Mouse (Mus musculus) liver, embryonic 14.5 days (tissue): ENCODE data around the gene Alb. TPM values are rescaled to one million over a fixed set of nuclear protein-coding genes. Genes with fewer than 3 reads are reported as not detected.

Experiments
- ATAC-seq: fragments of 200-750 bp; cut with Nextera tagmentation; 2 replicates; pipeline ENCODE4 v1.8.0; 2017; ENCODE audit warnings: moderate number of reproducible peaks, mild to moderate bottlenecking, moderate library complexity; ENCODE audit not compliant: insufficient read depth
- DNase-seq, 3 experiments: peaks; one replicate each; pipeline ENCODE4 v3.0.0-alpha.2; 2012 to 2013; ENCODE audit warnings: low read depth in 3 of 3, low spot score in 3 of 3
- H3K27ac ChIP-seq: fragments of 300-500 bp; sonication (generic); 2 replicates; pipeline ENCODE4 v1.5.1; 2014; ENCODE audit warnings: moderate library complexity, mild to moderate bottlenecking, control low read depth, inconsistent platforms
- H3K27me3 ChIP-seq: fragments of 300-500 bp; sonication (generic); 2 replicates; pipeline ENCODE4 v1.6.1; 2014; ENCODE audit warnings: mild to moderate bottlenecking, low read length, moderate library complexity; ENCODE audit not compliant: control insufficient read depth, insufficient read depth
- H3K36me3 ChIP-seq: fragments of 300-500 bp; sonication (generic); replicated peaks from 2 replicates; pipeline ENCODE4 v1.6.1; 2014; ENCODE audit warnings: low read depth; ENCODE audit not compliant: control insufficient read depth, insufficient read depth
- H3K4me1 ChIP-seq, 2 experiments: fragments of 200-500 bp in 1 of 2; fragments of 300-500 bp in 1 of 2; sonication (generic) in 1 of 2; replicated peaks; 2 replicates each; pipeline ENCODE4 v1.6.1; 2012 to 2014; ENCODE audit warnings: antibody characterized with exemption in 1 of 2, inconsistent platforms in 1 of 2, low read length in 1 of 2; ENCODE audit not compliant: control insufficient read depth in 2 of 2, insufficient read depth in 2 of 2
- H3K4me2 ChIP-seq: fragments of 300-500 bp; sonication (generic); 2 replicates; pipeline ENCODE4 v1.6.1; 2014; ENCODE audit warnings: low read depth, mild to moderate bottlenecking, control low read depth, moderate library complexity
- H3K4me3 ChIP-seq, 2 experiments: fragments of 200-500 bp in 1 of 2; fragments of 300-500 bp in 1 of 2; sonication (generic) in 1 of 2; 2 replicates each; pipeline ENCODE4 v1.5.1; 2012 to 2014; ENCODE audit warnings: low read depth in 2 of 2, low read length in 2 of 2, mild to moderate bottlenecking in 2 of 2, control low read depth in 1 of 2, inconsistent platforms in 1 of 2, moderate library complexity in 1 of 2; ENCODE audit not compliant: insufficient read depth in 1 of 2
- H3K9ac ChIP-seq: fragments of 300-500 bp; sonication (generic); replicated peaks from 2 replicates; pipeline ENCODE4 v1.6.1; 2014; ENCODE audit warnings: mild to moderate bottlenecking, control low read depth, moderate library complexity
- H3K9me3 ChIP-seq: fragments of 300-500 bp; sonication (generic); 2 replicates; pipeline ENCODE4 v1.6.1; 2016; ENCODE audit warnings: low read length, mixed read lengths; ENCODE audit not compliant: control insufficient read depth
- CTCF ChIP-seq: IDR thresholded peaks from 2 replicates; pipeline ENCODE4 v1.5.1; 2016; ENCODE audit warnings: antibody characterized with exemption, low read depth, control low read depth
- EP300 ChIP-seq: IDR thresholded peaks from 2 replicates; pipeline ENCODE4 v1.6.1; 2016; ENCODE audit warnings: antibody characterized with exemption, low read depth
- WGBS: fragments of 180-500 bp; shearing (Covaris S2); extraction: QIAGEN DNeasy Blood & Tissue Kit; methylation state at CpG from one replicate; pipeline ENCODE4 v1.1.7; 2014; ENCODE audit not compliant: insufficient replicate concordance; 5-methylcytosine and 5-hydroxymethylcytosine counted together
- polyA plus RNA-seq, 2 experiments: library from polyadenylated mRNA; depleted of rRNA in 1 of 2; stranded (reverse) in 1 of 2; unstranded in 1 of 2; fragments of >200 nt; fragmentation: Nextera tagmentation in 1 of 2; extraction: Ambion mirVana in 1 of 2; gene quantifications; 2 replicates each; pipeline versions ENCODE4 v1.2.1 to v1.2.3; 2012 to 2014

Alb gene
- polyA plus RNA-seq (2012; rRNA removed) (9,059 and 10,825 TPM in 2 replicates), polyA plus RNA-seq (2014; fragmentation: Nextera tagmentation; extraction: Ambion mirVana) (3,181 and 3,484 TPM in 2 replicates)

GRCm38 (mm10) chr5:90460619-90461018 lies at the start of gene Alb:
Gene Alb, plus strand, starts transcription at chr5:90460897.
- TF ChIP-seq EP300 (no peak), CTCF (no peak)
- ATAC-seq = peak; percentile 30; the same call in 1 of the 2 replicates
- H3K27me3 ChIP-seq = no peaks in the 10 kb centered on the region
- H3K27ac ChIP-seq = peak within 1 kb of the TSS; percentile 24; the same call in 1 of the 2 replicates
- peak within 1 kb of the TSS; percentile 27 to 51; a peak in 3 of 4 replicates for H3K4me3 ChIP-seq
- no peaks in the 10 kb centered on the region for H3K4me1 ChIP-seq
- no peak for DNase-seq
- H3K9me3 ChIP-seq = no peaks in the 10 kb centered on the region
- 0 out of 2 replicates have a peak within 1 kb of the TSS, but pooled peaks have one; percentile 2 for H3K4me2 ChIP-seq
- 68% methylated on average over 8 of the region's 8 CpGs for WGBS
- peak within 1 kb of the TSS; percentile 43 for H3K9ac ChIP-seq
- no peaks in the 10 kb centered on the region for H3K36me3 ChIP-seq

- 27% methylated on average over 8 of the region's 8 CpGs for WGBS
These were observed 46.4 kb upstream of the Alb start for GRCm38 (mm10) chr5:90414142-90414924.

GRCm38 (mm10) chr5:90414925-90415295 lies 45.8 kb upstream of the Alb start:
- WGBS = 13% methylated on average over 6 of the region's 6 CpGs
- ATAC-seq = no peak
- no peak overlapping the region for H3K27ac ChIP-seq

More at GRCm38 (mm10) chr5:90414142-90414924, 46.4 kb upstream of the Alb start:
- no peak for ATAC-seq
- H3K4me1 ChIP-seq = no peaks in the 10 kb centered on the region; a peak in 2 of 4 replicates
- H3K4me2 ChIP-seq = no peak overlapping the region; the same call in 1 of the 2 replicates
- H3K9me3 ChIP-seq = no peaks in the 10 kb centered on the region
- TF ChIP-seq EP300 (no peak), CTCF (no peak)
- no peak overlapping the region for H3K4me3 ChIP-seq
- no peaks in the 10 kb centered on the region for H3K36me3 ChIP-seq
- H3K9ac ChIP-seq = no peak overlapping the region
- no peaks in the 10 kb centered on the region for H3K27me3 ChIP-seq
- H3K27ac ChIP-seq = no peak overlapping the region
- DNase-seq = no peak

GRCm38 (mm10) chr5:90424625-90425024 lies 36.1 kb upstream of the Alb start:
- WGBS = 42% methylated on average over 5 of the region's 5 CpGs
- no peaks in the 10 kb centered on the region for H3K27me3 ChIP-seq
- no peaks in the 10 kb centered on the region; a peak in 3 of 4 replicates for H3K4me1 ChIP-seq
- H3K4me3 ChIP-seq = no peak overlapping the region
- no peaks in the 10 kb centered on the region for H3K9me3 ChIP-seq
- ATAC-seq (no peak), DNase-seq (no peak)
- H3K27ac ChIP-seq = no peak overlapping the region
- TF ChIP-seq EP300 = no peak
- TF ChIP-seq CTCF = no peak
- H3K4me2 ChIP-seq = no peak overlapping the region
- no peaks in the 10 kb centered on the region for H3K36me3 ChIP-seq
- H3K9ac ChIP-seq = no peak overlapping the region

More at GRCm38 (mm10) chr5:90414925-90415295, 45.8 kb upstream of the Alb start:
- no peak overlapping the region for H3K4me3 ChIP-seq
- H3K9me3 ChIP-seq = no peaks in the 10 kb centered on the region
- no peak overlapping the region for H3K9ac ChIP-seq
- no peak for TF ChIP-seq CTCF
- no peak for TF ChIP-seq EP300
- no peak for DNase-seq
- H3K36me3 ChIP-seq = no peaks in the 10 kb centered on the region
- H3K4me2 ChIP-seq = no peak overlapping the region; the same call in 1 of the 2 replicates
- H3K27me3 ChIP-seq = no peaks in the 10 kb centered on the region
- no peaks in the 10 kb centered on the region; a peak in 2 of 4 replicates for H3K4me1 ChIP-seq

- Histone ChIP-seq H3K36me3 (no peaks in the 10 kb centered on the region), H3K9ac (no peak overlapping the region), H3K27ac (no peak overlapping the region), H3K4me3 (no peak overlapping the region), H3K9me3 (no peaks in the 10 kb centered on the region), H3K4me1 (no peaks in the 10 kb centered on the region; a peak in 3 of 4 replicates), H3K27me3 (no peaks in the 10 kb centered on the region), H3K4me2 (no peak overlapping the region)
- no peak for TF ChIP-seq CTCF
- TF ChIP-seq EP300 = no peak
- no peak for ATAC-seq
- no peak for DNase-seq
- 59% methylated on average over 3 of the region's 3 CpGs for WGBS
These were observed 35.5 kb upstream of the Alb start for GRCm38 (mm10) chr5:90425191-90425590.
